Mouse (Mus musculus) activated CD4-positive, CD25-positive, alpha-beta regulatory T cell (primary cell): ENCODE measurements around the gene Nhlrc3. TPM values are rescaled to one million over a fixed set of nuclear protein-coding genes. Genes with fewer than 3 reads are reported as not detected.

Source experiments
- polyA plus RNA-seq, 2 experiments: library from polyadenylated mRNA; unstranded; fragments of 100-300 nt; shearing (Covaris generic); gene quantifications; one replicate each; pipeline ENCODE4 v1.2.1; 2017

Nhlrc3 gene
- polyA plus RNA-seq, result 10 to 100 TPM; 10.6 to 15.4 TPM

DNA sequence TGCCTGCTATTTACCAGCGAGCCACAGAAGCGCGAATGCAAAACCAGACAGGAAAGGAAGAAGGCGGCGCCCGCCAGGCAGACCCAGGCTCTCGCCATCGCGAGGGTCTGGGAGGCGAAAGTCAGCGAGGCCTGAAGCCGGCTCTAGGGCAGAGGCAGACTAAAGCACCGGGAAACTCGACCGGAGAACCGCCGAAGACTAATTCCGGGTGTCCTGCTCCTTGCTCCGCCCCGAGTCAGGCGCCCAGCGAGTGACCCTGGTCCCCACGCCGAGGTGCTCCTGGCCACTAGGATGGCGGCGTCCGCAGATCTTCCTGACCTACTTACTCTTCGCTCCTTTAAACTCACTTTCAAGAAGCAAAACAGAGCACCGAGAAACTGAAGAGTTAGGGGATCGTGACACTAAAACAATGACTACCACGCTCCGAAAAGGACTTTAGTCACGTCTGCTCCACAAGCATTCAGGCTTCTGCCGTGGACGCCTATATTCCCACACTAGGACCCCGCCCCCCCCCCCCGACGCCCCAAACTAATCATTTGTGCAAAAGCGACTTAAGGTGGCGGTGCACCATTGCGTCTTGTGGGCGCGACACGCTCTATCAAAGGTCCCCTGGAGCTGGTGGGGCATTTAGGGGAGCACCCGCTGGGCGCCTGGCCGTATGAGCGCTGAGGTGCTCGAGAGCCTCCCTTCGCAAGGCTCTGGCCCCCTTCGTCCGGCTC, at the start of gene Nhlrc3, which contains the start of gene Proser1:
TSS of gene Nhlrc3 (minus strand) at position 287 of the 719 bp plus-strand sequence.
TSS of gene Proser1 (plus strand) at position 621 of the 719 bp plus-strand sequence.

DNA sequence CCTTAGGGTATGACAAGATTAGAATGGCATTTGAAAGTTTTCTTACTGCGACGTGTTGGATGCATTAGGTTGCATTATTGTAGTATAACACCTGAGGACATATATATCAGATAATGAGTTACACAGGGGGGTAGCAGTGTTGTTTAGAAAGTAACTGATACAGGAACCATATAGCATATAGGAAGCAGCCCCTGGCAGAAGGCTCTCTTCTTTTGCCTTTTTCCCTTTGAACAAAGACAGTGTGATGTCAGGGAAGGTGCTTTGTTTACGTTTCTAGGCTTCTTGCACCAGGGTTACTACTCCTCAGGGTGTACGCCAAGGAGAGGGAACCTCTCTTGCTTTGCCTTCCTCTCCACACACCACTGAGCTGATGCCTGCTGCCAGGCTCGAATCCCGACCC, 25.2 kb upstream of the Nhlrc3 start, which contains the start of gene Stoml3:
TSS of gene Stoml3 (plus strand) at position 301 of the 400 bp plus-strand sequence.

Other genes starting within 250 kb of the Nhlrc3 start
- gene Proser1, start 334 bp upstream of the Nhlrc3 start, polyA plus RNA-seq, result 10 to 100 TPM; 18.7 to 25.4 TPM
- gene Stoml3, start 25.3 kb upstream of the Nhlrc3 start, polyA plus RNA-seq, result not detected
- under 1 TPM in 1 of 2 experiments, not detected in 1; 0.04 TPM for gene Frem2, start 194.0 kb upstream of the Nhlrc3 start, polyA plus RNA-seq